Mouse (Mus musculus) activated CD4-positive, CD25-positive, alpha-beta regulatory T cell, adult 9 weeks (primary cell): ENCODE results near the gene Txndc15. TPM values are rescaled to one million over a fixed set of nuclear protein-coding genes. Genes with fewer than 3 reads are reported as not detected.

Experiments
- polyA plus RNA-seq: library from polyadenylated mRNA; unstranded; fragments of 100-300 nt; shearing (Covaris generic); gene quantifications from one replicate; pipeline ENCODE4 v1.2.1, GENCODE M21; 2017

Gene Txndc15
- polyA plus RNA-seq = 65.4 TPM

DNA sequence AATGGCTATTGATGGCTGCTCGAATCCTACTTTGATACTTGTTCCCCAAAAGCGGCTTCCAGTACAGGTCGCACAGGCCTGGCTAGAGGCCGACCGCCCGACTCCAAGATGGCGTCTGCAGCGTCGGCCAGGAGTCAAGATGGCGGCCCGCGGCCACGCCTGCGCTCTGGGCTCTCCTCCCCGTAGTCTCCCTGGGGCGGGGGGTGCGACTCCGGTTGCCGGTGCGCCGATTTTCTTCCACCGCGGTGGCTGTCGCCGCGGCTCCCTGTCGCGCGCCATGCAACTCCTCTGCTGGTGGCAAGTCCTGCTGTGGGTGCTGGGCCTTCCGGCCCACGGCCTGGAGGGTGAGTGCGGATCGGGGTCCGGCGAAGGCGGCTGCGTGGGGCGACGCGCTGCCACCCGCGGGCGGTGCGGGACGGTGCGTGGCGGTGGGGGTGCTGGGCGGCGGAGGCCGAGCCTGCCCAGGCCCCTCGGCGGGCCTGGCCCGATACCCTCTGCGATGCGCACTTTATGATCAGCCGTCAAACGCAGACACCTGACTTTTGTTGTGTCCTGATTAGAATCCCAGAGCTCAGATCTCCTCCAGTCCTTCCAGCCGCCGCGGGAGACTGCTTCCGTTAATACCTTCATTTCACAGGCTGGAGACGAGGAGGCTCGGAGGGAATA, at the start of gene Txndc15:
Gene Txndc15 (plus strand): TSS at position 150 of the 666 bp plus-strand sequence.

GRCm38 (mm10) chr13:55692535-55693242, 21.8 kb upstream of the Txndc15 start, which contains the start of gene B230219D22Rik:
TSS of gene B230219D22Rik (plus strand) at chr13:55693124.

GRCm38 (mm10) chr13:55727120-55727838, 12.8 kb downstream of the Txndc15 start, which contains the start of gene Pcbd2:
TSS of gene Pcbd2 (plus strand) at chr13:55727368.

Other genes with a start within 250 kb of the Txndc15 start
- gene Dbn1, start 226.5 kb upstream of the Txndc15 start, polyA plus RNA-seq = not detected
- gene Pdlim7, start 201.0 kb upstream of the Txndc15 start, polyA plus RNA-seq = 13.1 TPM
- 2.8 TPM for gene Dok3, start 185.4 kb upstream of the Txndc15 start, polyA plus RNA-seq
- gene Ddx41, start 178.0 kb upstream of the Txndc15 start, polyA plus RNA-seq = 88.4 TPM
- 25.6 TPM for gene Fam193b, start 143.5 kb upstream of the Txndc15 start, polyA plus RNA-seq
- 294 TPM for gene Tmed9, start 140.9 kb upstream of the Txndc15 start, polyA plus RNA-seq
- gene B4galt7, start 114.8 kb upstream of the Txndc15 start, polyA plus RNA-seq = 46.0 TPM
- gene Caml, start 91.6 kb upstream of the Txndc15 start, polyA plus RNA-seq = 41.7 TPM
- gene Ddx46, start 79.6 kb upstream of the Txndc15 start, polyA plus RNA-seq = 79.8 TPM
- gene B230219D22Rik, start 21.5 kb upstream of the Txndc15 start, polyA plus RNA-seq = 8.8 TPM
- gene Pcbd2, start 12.7 kb downstream of the Txndc15 start, polyA plus RNA-seq = 11.8 TPM
- gene Catsper3, start 69.9 kb downstream of the Txndc15 start, polyA plus RNA-seq = not detected
- gene Pitx1, start 121.5 kb downstream of the Txndc15 start, polyA plus RNA-seq = not detected